Mouse (Mus musculus): ENCODE results near the gene Stk10.

The Stk10 gene

DNA sequence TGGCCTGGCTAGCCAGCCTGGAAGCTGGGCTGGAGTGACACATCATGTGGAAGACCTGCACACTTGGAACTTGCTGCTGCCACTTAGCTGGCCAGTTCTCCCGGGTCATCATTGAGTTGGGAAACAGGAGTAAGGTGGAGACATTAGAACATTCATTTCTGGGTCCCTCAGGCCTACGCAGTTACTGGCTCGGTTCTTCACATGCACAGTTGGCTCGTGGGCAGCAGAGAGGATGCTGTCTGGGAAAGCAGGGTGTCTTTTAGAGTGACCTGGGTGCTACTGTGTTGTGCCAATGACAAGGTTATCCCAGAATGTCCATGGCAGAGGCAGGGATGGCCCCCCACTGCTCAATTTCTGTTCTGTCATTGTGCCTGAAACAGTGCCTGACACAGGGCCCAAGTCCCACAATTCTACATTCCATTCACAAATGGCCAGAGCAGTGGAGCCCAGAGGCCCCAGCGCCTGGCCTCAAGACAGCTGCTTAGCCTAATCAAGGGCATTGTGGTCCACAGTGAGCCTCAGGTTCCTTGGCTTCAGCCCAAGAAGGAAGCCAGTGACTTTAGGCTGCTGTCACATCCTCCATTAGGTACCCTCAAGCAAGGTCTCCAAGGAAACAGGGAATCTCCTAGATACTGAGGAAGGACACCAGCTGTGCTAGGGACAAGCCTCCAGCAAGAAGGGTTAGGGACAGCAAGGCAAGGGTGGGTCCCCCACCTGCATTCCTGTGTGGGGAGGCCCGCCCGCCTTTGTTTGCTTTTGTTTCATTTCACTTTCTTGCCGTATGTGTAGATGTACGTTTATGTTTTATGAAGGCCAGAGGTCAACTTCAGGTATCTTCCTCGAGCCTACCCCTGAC is 34.1 kb downstream of the Stk10 start:
- DNase-seq (ENCODE audit: low read depth, low spot score): no peak

- no peak for DNase-seq (ENCODE audit: low read depth, low spot score)
Observed at GRCm38 (mm10) chr11:32568060-32568459, 35.0 kb downstream of the Stk10 start.

DNA sequence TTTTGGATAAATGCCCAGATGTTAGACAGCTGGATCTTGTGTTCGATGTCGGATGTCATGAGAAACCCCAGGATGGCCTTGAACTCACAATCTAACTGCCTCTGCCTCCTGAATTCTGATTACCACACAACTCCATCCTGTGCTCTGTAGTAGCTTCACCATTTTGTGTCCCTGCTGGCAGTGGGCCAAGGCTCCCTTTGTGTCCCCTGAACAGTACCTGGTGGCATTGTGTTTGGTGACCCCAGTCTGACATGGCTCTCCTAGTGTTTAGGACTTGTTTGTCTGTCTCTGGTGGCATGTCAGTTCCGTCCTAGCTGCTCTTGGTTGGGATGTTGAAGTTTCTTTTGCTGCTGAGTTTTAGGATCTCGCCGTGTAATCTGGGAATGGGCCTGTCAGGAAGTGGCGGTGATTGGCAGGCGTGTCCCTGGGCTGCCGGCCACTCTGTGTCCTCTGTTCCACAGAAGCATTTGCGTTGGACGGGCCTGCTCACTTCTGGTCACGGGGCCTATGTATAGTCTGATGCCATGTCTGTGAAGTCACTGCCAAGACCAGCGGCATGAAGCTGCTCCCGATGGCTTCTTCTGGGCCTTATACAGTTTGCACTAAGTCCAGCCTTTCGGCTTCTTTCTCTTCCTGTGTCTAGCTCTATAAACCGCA is 35.7 kb downstream of the Stk10 start:
- no peak for DNase-seq (ENCODE audit: low read depth, low spot score)

DNA sequence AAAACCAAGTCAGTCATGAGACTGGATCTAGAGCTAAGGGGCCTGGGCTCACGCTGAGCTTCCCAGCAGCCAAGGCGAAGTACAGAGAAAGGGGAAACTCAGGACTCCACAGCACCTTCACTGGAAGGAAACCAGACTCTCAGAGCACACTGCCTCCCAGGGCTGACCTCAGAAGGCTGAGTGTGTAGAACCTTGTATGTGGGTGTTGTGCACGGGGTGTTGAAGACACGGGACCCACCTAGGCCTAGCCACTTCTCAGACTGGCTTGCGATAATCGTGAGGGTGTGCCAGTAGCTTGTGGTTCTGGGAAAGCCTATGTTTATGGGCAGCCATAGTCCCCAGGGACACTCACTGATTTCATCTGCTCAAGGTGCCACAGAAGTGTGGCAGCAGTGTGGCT is 38.0 kb downstream of the Stk10 start:
- no peak for DNase-seq (ENCODE audit: low read depth, low spot score)

GRCm38 (mm10) chr11:32573669-32574068 is 40.6 kb downstream of the Stk10 start:
- no peak for DNase-seq (ENCODE audit: low read depth, low spot score)

GRCm38 (mm10) chr11:32575964-32576759 is 43.1 kb downstream of the Stk10 start:
- DNase-seq (ENCODE audit: low read depth, low spot score): no peak

DNA sequence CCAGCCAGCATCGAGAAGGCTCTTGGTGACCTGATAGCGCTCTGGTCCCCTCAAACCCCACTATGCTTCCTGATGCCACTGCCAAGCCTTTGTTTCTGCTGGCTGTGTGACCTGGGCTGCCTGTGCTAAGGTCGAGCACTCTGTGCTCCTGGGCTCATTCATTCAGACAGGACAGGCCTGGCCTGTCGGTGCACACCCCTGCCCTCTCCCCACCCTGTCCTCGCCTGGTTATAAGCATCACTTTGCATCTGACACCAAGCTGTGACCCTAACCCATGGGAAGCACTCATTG is 43.6 kb downstream of the Stk10 start:
- DNase-seq (ENCODE audit: low read depth, low spot score): no peak

DNA sequence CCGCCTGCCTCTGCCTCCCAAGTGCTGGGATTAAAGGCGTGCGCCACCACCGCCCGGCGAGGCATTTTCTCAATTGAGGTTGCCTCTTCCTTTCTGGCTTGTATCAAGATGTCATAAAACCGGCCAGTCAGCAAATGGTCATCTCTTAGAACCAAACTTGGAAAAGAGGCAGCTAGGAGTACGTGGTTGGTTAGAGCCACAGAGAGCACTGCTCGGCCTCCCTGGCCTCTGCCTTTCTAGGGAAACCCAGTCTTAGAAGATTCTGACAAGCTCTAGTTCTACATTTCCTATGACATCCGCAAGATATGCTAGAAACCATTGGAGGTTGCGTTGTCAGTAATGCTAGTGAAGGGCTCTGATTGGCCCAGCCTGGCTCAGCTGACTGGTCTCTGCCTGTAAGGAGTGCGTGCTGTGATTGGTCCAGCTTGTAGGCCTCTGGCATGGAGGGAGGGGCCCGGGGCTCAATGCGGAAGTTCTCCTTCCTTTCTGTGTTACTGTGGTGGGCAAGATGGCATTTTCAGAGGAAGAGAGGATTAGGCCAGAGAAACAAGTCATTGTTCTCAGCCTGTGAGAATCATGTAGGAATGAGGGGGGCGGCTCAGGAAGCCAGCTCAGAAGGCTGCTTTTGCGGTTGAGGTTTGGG is 47.3 kb downstream of the Stk10 start:
- peak; percentile 88 for DNase-seq (ENCODE audit: low read depth, low spot score)

DNA sequence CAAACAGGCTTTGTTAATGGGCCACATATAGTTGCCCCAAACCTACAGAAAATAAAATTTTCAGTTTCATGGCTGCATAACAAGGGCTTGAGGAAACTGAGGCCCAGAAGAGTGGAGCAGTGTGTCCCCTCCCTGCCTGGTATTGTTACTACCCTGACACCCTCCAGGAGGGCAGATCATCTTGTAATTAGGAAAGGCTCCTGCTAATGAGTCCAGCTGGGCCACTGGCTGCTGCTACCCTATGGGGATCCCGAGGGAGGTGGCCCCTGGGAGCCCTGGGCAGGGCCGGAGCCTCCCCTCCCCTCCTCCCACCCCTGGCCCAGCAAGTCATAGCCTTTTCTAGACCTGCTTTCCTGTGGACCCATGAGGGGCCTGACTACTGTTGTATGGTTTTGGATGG is 47.9 kb downstream of the Stk10 start:
- no peak for DNase-seq (ENCODE audit: low read depth, low spot score)

GRCm38 (mm10) chr11:32582813-32583212 is 49.7 kb downstream of the Stk10 start:
- DNase-seq (ENCODE audit: low read depth, low spot score): peak; percentile 88

DNA sequence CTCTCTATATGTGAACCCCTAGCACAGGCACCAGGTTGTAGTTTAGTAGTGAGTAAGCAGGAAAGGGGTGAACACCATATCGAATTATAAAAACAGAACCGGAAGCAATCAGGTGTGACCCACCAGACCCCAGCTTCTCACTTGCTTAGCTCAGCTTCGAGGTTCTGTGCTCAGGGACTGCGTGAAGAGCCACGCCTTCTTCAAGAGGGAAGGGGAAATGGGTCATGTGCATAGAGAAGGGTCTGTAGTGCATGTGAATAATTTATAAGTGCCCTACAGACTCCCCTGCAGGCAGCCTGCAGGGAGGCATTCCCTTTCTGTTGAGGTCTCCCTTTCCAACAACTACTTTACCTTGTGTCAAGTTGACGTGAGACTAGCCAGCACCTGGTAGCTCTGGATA is 52.9 kb downstream of the Stk10 start:
- DNase-seq (ENCODE audit: low read depth, low spot score): no peak

DNA sequence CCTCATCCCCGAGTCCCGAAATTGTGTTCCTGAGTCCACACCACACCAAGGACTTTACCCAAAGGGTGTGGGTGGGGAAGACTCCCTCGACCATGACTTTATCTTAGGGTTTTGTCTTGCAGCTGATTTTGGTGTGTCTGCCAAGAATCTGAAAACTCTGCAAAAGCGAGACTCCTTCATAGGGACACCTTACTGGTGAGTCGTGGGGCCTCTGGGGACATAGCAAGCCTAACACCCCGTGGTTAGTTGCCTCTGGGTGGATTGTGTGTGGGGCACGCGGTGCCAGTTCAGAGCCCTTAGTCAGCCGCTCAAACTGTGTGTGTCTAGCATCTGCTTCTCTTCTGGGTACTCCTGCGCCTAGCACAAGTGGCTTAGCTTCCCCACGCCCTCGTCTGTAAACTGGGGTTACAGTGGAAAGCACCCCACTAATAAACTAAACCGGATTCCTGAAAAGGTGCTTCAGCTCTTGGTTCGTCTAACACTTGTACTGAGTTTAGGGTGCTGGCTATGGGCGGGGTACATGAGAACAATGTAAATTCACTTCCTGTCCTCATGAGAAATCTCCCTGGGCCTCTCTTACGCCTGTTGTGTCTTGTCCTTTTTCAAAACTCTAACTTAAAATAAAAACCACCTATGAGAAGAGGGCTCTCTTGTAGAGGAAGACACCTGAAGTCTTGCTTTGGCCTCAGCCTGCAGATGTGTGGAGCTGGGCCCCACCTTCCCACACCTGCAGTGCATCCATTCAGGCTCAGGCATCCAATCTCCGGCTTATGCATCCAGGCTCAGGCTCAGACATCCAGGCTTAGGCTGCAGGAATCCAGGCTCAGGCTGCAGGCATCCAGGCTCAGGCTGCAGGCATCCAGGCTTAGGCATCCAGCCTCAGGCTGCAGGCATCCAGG is 54.3 kb downstream of the Stk10 start:
- peak; percentile 65 for DNase-seq (ENCODE audit: low read depth, low spot score)

DNA sequence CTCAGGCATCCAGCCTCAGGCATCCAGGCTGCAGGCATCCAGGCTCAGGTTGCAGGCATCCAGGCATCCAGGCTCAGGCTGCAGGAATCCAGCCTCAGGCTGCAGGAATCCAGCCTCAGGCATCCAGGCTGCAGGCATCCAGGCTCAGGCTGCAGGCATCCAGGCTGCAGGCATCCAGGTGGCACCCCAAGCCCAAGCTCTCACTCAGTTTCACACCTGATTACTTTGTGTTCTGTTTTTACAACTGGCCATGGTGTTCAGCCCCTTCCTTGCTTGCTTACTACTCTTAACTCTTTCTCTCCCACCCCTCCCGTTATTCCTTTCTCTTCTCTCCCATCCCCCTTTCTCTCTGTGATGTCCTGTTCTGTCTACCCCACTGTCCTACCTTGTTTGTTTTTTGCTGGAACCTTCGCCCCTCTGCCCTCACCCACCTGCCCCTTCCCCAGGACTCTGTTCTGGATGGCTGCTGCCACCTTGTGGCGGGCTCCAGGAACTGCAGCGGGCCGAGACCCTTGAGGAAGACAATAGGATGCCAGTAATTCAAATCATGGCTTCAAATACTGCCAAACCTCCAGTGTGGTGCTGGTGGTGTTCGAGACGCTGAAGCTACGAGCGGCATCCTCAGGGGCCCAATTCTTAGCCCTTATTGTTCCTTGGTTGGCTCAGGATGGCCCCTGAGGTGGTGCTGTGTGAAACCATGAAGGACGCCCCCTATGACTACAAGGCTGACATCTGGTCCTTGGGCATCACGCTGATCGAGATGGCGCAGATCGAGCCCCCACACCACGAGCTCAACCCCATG is 55.2 kb downstream of the Stk10 start:
- DNase-seq (ENCODE audit: low read depth, low spot score): peak; percentile 78

DNA sequence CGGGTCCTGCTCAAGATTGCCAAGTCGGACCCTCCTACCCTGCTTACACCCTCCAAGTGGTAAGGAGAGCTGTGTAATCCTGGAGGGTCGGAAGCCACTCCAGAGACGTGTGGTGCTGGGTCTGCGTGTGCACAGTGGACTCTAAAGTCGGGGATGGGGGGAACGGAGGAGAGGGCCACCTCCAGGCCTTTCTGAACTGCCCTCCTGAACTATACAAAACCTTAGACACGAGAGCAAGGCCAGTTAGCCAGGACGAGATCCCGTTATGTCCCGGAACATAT is 55.7 kb downstream of the Stk10 start:
- DNase-seq (ENCODE audit: low read depth, low spot score): no peak

GRCm38 (mm10) chr11:32589201-32589600 is 56.1 kb downstream of the Stk10 start:
- no peak for DNase-seq (ENCODE audit: low read depth, low spot score)

DNA sequence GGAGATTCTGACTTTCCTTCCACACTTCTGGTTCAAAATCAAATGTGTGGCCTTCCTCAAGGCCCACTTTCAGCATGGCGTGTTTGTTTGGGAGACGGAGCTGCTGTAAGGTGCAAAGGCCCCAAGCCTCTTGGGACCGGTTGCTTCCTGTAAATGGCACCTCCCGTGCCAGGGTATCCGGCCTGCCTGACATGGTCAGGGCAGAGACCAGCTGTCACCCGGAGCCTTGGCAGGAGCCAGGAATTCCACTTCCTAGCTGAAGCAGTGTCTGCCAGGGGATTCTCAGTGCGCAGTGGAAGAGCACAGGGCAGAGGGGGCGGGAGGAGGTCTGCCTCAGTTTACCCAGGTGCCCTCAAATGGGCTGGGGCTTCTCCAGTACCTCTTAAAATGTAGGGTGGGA is 56.7 kb downstream of the Stk10 start:
- no peak for DNase-seq (ENCODE audit: low read depth, low spot score)

DNA sequence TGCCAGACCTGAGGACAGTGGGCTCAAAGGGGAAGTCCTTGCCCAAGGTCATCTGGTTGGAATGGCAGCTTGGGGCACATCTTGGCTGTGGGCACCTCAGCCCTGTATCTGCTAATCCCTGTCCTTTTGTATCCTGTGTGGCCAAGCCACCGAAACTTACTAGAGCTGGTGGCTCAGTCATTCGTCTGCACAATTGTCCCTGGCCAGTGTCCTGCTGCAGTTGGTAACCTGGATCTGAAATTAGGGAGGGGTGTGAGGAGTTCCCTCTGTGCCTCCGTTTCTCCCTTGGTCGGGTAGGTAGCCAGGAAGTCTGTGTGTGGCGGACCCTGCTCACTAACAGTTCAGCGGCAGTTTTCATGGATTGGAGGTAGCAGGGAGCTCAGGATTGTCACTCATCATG is 57.1 kb downstream of the Stk10 start:
- no peak for DNase-seq (ENCODE audit: low read depth, low spot score)

DNA sequence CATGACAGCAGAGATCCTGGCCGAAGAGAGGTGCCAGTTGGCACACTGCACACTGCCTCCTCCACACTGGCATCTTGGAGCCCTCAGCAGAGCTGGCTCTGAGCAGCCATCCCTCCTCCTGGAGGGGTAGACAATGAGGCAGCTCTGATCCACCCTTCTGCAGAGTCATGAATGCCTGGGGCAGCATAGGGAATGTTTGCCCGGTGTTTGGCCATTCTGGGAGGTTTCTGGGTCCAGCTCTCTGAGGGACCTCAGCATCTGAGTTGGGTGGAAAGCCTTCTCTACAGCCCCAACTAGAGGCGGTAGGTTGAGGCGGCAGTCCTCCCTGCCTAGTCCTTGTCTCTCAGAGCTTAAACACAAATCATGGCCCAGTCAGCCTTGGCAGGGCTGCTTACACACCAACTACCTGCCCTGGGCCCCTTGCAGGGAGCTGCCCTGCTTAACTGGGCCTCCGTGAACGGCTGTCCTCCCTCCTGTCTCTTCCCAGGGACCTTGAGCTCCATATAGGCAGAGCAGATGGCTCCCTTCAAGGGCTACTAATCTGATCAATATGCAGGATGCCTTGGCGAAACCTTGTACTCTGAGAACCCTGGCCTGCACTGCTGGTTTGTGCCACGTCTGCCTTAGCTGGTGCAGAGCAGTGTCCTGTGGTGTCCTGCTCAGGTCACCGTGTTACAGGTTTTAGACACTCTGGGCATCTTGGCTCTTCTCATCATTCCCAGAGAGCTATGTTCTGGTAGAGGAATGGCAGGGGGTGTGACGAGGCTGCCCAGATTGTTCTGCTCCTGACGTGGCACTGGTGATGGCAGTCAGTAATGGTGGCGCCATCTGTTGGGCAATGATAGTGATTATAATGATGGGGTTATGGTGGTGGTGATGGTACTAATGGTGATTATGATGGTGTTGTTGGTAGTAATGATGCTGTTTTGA is 59.1 kb downstream of the Stk10 start:
- DNase-seq (ENCODE audit: low read depth, low spot score): peak; percentile 56

DNA sequence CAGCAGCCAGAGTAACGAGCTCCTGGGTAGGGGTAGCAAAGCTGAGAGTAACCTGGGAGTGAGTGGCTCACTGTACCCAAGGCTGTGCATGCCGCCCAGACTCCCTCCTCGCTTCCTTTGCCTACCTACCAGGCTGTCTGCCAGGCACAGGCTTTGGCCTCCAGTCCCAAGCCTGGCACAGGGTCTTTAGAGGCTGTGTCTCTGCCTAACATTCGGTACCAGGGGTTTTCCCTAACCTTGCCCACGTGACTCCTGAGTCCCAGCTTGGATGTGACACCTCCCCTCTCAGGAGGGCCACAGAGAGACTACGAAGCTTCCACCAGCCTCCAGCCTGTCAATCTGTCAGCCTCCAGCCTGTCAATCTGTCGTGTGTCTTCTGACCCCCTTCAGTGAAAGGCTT is 60.0 kb downstream of the Stk10 start:
- DNase-seq (ENCODE audit: low read depth, low spot score): no peak

Data from CD4-positive helper T cell, adult 2 months (primary cell).